Mouse (Mus musculus): Measurements from ENCODE around the gene Slc23a2.

Gene Slc23a2

GRCm38 (mm10) chr2:132135876-132136637 lies 8.9 kb downstream of the Slc23a2 start:
- no peak for DNase-seq (ENCODE audit: low read depth in 2 of 2, low spot score in 2 of 2)

- no peak for DNase-seq (ENCODE audit: low read depth in 2 of 2, low spot score in 2 of 2)
Observed at GRCm38 (mm10) chr2:132134758-132135157, 10.2 kb downstream of the Slc23a2 start.

GRCm38 (mm10) chr2:132133436-132133835 lies 11.5 kb downstream of the Slc23a2 start:
- no peak for DNase-seq (ENCODE audit: low read depth in 2 of 2, low spot score in 2 of 2)

- peak in 1 of 2 experiments; percentile 13 for DNase-seq (ENCODE audit: low read depth in 2 of 2, low spot score in 2 of 2)
Observed at GRCm38 (mm10) chr2:132131266-132131665, 13.6 kb downstream of the Slc23a2 start.

GRCm38 (mm10) chr2:132129980-132130379 lies 14.9 kb downstream of the Slc23a2 start:
- no peak for DNase-seq (ENCODE audit: low read depth in 2 of 2, low spot score in 2 of 2)

- DNase-seq (ENCODE audit: low read depth in 2 of 2, low spot score in 2 of 2) = no peak
Observed at GRCm38 (mm10) chr2:132129247-132129646, 15.7 kb downstream of the Slc23a2 start.

GRCm38 (mm10) chr2:132127904-132128303 lies 17.0 kb downstream of the Slc23a2 start:
- DNase-seq (ENCODE audit: low read depth in 2 of 2, low spot score in 2 of 2) = no peak

- DNase-seq (ENCODE audit: low read depth in 2 of 2, low spot score in 2 of 2) = no peak
Observed at GRCm38 (mm10) chr2:132126292-132126691, 18.6 kb downstream of the Slc23a2 start.

GRCm38 (mm10) chr2:132123063-132123462 lies 21.8 kb downstream of the Slc23a2 start:
- no peak for DNase-seq (ENCODE audit: low read depth in 2 of 2, low spot score in 2 of 2)

- no peak for DNase-seq (ENCODE audit: low read depth in 2 of 2, low spot score in 2 of 2)
Observed at GRCm38 (mm10) chr2:132121050-132121449, 23.9 kb downstream of the Slc23a2 start.

- DNase-seq (ENCODE audit: low read depth in 2 of 2, low spot score in 2 of 2) = no peak
Observed at GRCm38 (mm10) chr2:132118646-132119045, 26.3 kb downstream of the Slc23a2 start.

GRCm38 (mm10) chr2:132115936-132116335 lies 29.0 kb downstream of the Slc23a2 start:
- no peak for DNase-seq (ENCODE audit: low read depth in 2 of 2, low spot score in 2 of 2)

GRCm38 (mm10) chr2:132115344-132115743 lies 29.6 kb downstream of the Slc23a2 start:
- DNase-seq (ENCODE audit: low read depth in 2 of 2, low spot score in 2 of 2) = no peak

GRCm38 (mm10) chr2:132113962-132114759 lies 30.7 kb downstream of the Slc23a2 start:
- peak in 1 of 2 experiments; percentile 25 for DNase-seq (ENCODE audit: low read depth in 2 of 2, low spot score in 2 of 2)

- no peak for DNase-seq (ENCODE audit: low read depth in 2 of 2, low spot score in 2 of 2)
Observed at GRCm38 (mm10) chr2:132112319-132112718, 32.6 kb downstream of the Slc23a2 start.

GRCm38 (mm10) chr2:132111905-132112304 lies 33.0 kb downstream of the Slc23a2 start:
- DNase-seq (ENCODE audit: low read depth in 2 of 2, low spot score in 2 of 2) = no peak

- DNase-seq (ENCODE audit: low read depth in 2 of 2, low spot score in 2 of 2) = peak; percentile 38 to 61
Observed at GRCm38 (mm10) chr2:132111266-132111665, 33.6 kb downstream of the Slc23a2 start.

GRCm38 (mm10) chr2:132110702-132111101 lies 34.2 kb downstream of the Slc23a2 start:
- DNase-seq (ENCODE audit: low read depth in 2 of 2, low spot score in 2 of 2) = no peak

GRCm38 (mm10) chr2:132108988-132109387 lies 35.9 kb downstream of the Slc23a2 start:
- DNase-seq (ENCODE audit: low read depth in 2 of 2, low spot score in 2 of 2) = no peak

GRCm38 (mm10) chr2:132107611-132108010 lies 37.3 kb downstream of the Slc23a2 start:
- DNase-seq (ENCODE audit: low read depth in 2 of 2, low spot score in 2 of 2) = no peak

- no peak for DNase-seq (ENCODE audit: low read depth in 2 of 2, low spot score in 2 of 2)
Observed at GRCm38 (mm10) chr2:132106069-132106468, 38.8 kb downstream of the Slc23a2 start.

- DNase-seq (ENCODE audit: low read depth in 2 of 2, low spot score in 2 of 2) = no peak
Observed at GRCm38 (mm10) chr2:132103265-132103664, 41.6 kb downstream of the Slc23a2 start.

All from CD8-positive naive resting alpha-beta T cell, adult 2 months (primary cell).